Mouse (Mus musculus) myocyte (in vitro differentiated cells): Measurements from ENCODE around the gene Acer2.

ENCODE experiments used
- CEBPB ChIP-seq: IDR thresholded peaks from 2 replicates; pipeline ENCODE4 v1.6.1; 2011; ENCODE audit warnings: mild to moderate bottlenecking, moderate library complexity; ENCODE audit not compliant: poor library complexity, insufficient read depth, severe bottlenecking
- E2F4 ChIP-seq: IDR thresholded peaks from one replicate; pipeline ENCODE4 v1.6.1; 2011; ENCODE audit warnings: mild to moderate bottlenecking, control low read depth, moderate library complexity; ENCODE audit not compliant: insufficient read depth
- MAX ChIP-seq: IDR thresholded peaks from one replicate; pipeline ENCODE4 v1.6.1; 2011; ENCODE audit warnings: low read depth, mild to moderate bottlenecking, control low read depth
- MYOG ChIP-seq, 3 experiments: IDR thresholded peaks; one replicate each; pipeline ENCODE4 v1.6.1; 2011; ENCODE audit warnings: control low read depth in 2 of 3, low read depth in 2 of 3, mild to moderate bottlenecking in 2 of 3; ENCODE audit not compliant: insufficient read length in 2 of 3, control insufficient read depth in 1 of 3, insufficient read depth in 1 of 3
- POLR2A ChIP-seq: IDR thresholded peaks from one replicate; pipeline ENCODE4 v1.6.1; 2011; ENCODE audit warnings: low read depth, mild to moderate bottlenecking, control low read depth, moderate library complexity; ENCODE audit not compliant: insufficient read length
- POLR2AphosphoS2 ChIP-seq: IDR thresholded peaks from one replicate; pipeline ENCODE4 v1.6.1; 2011; ENCODE audit warnings: low read depth, control low read depth; ENCODE audit not compliant: insufficient read length
- USF1 ChIP-seq: IDR thresholded peaks from one replicate; pipeline ENCODE4 v1.6.1; 2011; ENCODE audit warnings: low read depth, mild to moderate bottlenecking, control low read depth, moderate library complexity

GRCm38 (mm10) chr4:86887879-86888278 lies 13.7 kb downstream of the Acer2 start:
- TF ChIP-seq POLR2A (no peak), MAX (no peak), POLR2AphosphoS2 (no peak), MYOG (IDR thresholded peaks at IDR 0.05; ENCODE audit: control insufficient read depth in 1 of 3, insufficient read depth in 1 of 3, insufficient read length in 2 of 3, low read depth in 2 of 3) (no peak), E2F4 (no peak), USF1 (no peak), CEBPB (no peak)
